Mouse (Mus musculus) G1E-ER4 (cell line): ENCODE results near the gene Rnf224. TPM values are rescaled to one million over a fixed set of nuclear protein-coding genes. Genes with fewer than 3 reads are reported as not detected.

ENCODE experiments used
- GATA1 ChIP-seq: IDR thresholded peaks from one replicate; pipeline ENCODE4 v1.8.0; 2012; ENCODE audit warnings: low read length, inconsistent platforms
- polyA plus RNA-seq: library from polyadenylated mRNA; stranded (reverse); fragments of >175 nt; gene quantifications from 2 replicates; pipeline ENCODE4 v1.2.3, GENCODE M21; 2012

Rnf224 gene
- polyA plus RNA-seq, 1 experiment = 0.10 TPM

- no peak for TF ChIP-seq GATA1
Measured at GRCm38 (mm10) chr2:25214444-25214843, 22.1 kb downstream of the Rnf224 start, which contains the start of gene Stpg3. Stpg3 (minus strand) TSS chr2:25214637.

DNA sequence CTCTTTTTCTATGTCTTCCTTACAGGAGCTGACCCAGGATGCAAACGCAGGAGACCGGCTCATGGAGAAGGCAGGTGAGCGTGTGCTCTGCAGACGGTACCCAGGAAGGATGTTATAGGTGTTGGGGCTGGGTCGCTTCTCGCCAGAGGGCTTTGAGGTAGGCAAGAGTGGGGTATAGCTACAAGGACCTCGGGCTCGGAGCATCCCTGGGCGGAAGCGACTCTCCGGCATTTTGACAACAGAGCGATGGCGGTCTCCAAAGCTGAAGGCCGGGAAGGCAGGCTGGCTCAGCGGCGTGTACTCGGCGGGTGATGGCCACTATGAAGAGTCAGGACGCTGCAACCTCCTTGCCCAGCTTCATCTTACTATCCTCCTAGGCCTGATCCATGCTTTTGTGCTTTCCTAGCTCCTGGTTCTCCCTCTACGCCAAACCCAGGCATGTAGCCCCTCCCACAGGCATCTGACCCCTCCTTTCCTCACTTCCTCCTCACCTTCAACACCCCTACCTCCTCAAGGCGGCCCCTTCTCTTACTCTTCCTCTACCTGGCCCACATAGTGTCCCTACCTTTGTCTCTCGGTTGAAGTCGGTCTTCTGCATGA, 23.2 kb downstream of the Rnf224 start:
- no peak for TF ChIP-seq GATA1

DNA sequence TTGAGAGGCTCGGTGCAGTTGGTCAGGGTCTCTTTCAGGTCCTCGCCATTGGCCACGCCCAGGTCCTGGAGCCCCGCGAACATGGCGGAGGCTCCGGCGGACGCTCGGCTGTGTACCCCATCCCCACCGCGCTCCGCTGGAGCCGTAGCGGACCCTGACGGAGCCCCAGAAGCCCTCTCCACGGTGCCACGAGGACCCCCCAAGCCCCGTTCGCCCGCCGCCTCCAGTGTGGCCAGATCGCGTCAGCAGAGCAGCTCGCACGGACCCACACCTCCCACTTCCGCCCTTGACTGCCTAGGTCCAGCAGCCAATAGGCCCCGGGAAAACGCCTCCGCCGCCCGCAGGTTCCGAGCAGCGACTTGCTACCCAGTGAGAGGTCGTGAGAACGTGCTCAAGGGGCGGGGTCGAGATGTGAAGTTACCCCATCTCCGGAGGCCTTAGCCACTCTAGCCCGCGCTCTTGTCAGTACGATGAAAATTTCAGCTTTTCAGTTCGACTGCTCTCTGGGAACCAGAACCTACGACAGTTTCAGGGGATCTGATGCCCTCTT, 25.4 kb downstream of the Rnf224 start, which contains the start of gene Nelfb:
TSS of gene Nelfb (minus strand) at position 369 of the 550 bp plus-strand sequence.
- TF ChIP-seq GATA1 = no peak

- TF ChIP-seq GATA1 = no peak
Measured at GRCm38 (mm10) chr2:25210686-25211085, 25.9 kb downstream of the Rnf224 start.

GRCm38 (mm10) chr2:25207593-25207992, 29.0 kb downstream of the Rnf224 start:
- TF ChIP-seq GATA1 = no peak

GRCm38 (mm10) chr2:25203631-25204214, 32.9 kb downstream of the Rnf224 start:
- no peak for TF ChIP-seq GATA1

GRCm38 (mm10) chr2:25200631-25201030, 36.0 kb downstream of the Rnf224 start:
- no peak for TF ChIP-seq GATA1

DNA sequence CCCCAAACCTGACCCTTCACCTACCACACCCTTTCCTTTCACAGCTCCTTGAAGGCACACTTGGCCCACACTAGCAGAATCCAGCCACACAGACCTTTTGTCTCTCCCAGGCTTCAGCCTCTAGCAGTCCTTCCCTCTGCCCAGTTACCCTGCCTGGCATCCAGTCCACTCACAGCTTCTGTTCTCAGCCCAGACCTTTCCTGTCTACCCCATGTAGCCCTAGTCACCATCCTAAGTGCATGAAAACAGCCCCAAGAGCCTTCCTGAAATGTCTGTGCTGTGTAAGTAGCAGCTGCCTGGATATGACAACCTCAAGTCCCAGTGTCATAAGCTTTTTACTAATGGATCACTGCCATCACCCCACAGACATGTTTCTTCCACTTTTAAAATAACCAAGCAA, 38.6 kb downstream of the Rnf224 start:
- no peak for TF ChIP-seq GATA1

- no peak for TF ChIP-seq GATA1
Measured at GRCm38 (mm10) chr2:25197191-25197590, 39.4 kb downstream of the Rnf224 start.

GRCm38 (mm10) chr2:25196172-25196954, 40.2 kb downstream of the Rnf224 start, which contains the start of gene Tor4a:
Tor4a (minus strand) TSS chr2:25196886.
- TF ChIP-seq GATA1 = no peak

- no peak for TF ChIP-seq GATA1
Measured at GRCm38 (mm10) chr2:25195211-25196156, 41.1 kb downstream of the Rnf224 start.

DNA sequence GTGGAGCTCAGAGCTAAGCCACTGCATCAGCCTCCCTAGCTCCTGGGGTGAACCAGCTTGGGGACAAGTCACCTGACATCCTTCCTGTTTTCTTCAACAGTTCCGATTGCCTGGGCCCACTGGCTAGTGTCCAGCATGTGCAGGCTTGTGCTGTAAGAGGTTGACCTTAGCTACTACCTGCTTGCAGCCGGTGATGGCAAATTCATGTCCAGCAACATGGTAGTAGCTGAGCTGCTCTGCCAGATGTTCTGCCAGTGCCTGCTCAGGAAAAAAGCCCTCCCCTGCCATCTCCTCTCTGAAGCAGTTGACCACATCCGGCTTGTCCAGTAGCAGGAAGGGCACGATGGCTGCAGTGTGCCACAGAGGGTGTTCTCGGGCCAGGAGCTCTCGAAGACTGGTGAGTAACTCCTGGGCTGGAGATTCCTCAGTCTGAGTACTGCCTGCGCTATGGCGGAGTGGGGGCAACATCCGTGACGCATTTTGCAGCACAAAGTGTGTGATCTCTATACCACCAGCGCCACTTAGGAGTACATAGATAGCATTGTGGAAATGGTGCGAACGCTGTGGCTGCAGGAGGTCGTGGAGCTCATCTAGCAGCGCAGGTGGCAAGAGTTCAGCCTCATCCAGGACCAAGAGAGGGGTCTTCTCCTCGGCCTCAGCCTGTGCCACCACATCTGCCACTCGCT, 42.0 kb downstream of the Rnf224 start:
- no peak for TF ChIP-seq GATA1

DNA sequence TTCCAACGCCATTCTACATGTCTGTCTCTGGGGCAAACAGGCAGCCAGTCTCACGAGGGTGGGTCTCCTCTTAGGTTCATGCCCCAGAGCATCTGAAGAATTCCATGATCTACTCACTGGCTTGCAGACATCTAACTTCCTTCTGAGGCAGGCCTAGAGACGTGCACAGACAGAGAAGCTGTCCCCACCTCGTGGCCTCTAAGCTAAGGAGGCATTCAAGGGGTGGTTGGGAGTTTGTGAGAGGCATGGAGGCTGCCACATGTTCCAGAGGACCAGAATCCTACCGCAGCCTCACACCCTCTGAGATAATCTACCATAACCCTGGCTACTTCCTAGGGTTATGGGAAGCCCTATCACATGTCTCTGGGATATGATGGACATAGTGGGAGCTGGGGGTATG, 42.6 kb downstream of the Rnf224 start:
- no peak for TF ChIP-seq GATA1

DNA sequence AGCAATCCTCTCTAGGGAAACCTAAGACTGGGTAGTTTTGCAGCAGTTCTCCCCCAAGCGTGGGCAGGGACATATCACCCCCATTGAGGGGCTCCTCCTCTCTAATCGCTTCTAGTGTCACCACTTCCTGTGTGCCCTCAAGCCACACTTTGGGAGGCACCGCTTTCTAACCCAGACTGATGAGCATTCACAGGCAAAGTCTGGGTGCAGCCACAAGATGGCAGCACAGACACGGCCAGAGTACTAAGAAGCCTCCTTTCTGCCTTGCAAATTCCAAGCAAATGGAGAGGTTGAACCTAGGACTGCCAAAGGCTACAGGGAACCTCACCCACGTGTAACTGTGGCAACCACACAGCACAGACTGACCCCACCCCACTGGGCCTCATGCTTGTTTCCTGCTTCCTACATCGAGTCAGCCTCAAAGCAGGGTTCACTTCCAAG, 43.2 kb downstream of the Rnf224 start:
- no peak for TF ChIP-seq GATA1
